Mouse (Mus musculus): ENCODE results near the gene Usp7. TPM values are rescaled to one million over a fixed set of nuclear protein-coding genes. Genes with fewer than 3 reads are reported as not detected.

The Usp7 gene
- 16.3 TPM for polyA plus RNA-seq (2017; shearing (Covaris generic))

DNA sequence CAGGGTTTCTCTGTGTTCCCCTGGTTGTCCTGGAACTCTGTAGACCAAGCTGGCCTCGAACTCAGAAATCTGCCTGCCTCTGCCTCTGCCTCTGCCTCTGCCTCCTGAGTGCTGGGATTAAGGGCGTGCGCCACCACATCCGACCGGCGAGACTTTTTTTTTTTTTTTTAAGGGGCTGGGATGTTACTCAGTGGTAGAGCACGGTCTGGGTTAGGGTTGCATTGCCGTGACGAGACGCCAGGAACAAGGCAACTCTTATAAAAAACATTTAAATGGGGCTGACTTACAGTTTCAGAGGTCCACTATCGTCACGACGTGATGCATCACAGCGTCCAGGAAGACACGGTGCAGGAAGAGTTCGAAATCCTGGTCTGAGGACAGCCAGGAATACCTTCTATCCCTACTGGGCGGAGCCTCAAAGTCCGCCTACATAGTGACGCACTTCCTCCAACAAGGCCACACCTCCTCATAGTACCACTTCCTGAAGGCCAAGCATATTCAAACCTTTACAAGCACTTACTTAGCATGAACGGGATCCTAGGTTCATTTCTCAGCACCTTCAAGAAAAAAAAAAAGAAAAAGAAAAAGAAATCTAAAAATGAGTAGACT is at the start of gene Usp7:
Gene Usp7, minus strand, starts transcription at position 360 of the 609 bp plus-strand sequence.

DNA sequence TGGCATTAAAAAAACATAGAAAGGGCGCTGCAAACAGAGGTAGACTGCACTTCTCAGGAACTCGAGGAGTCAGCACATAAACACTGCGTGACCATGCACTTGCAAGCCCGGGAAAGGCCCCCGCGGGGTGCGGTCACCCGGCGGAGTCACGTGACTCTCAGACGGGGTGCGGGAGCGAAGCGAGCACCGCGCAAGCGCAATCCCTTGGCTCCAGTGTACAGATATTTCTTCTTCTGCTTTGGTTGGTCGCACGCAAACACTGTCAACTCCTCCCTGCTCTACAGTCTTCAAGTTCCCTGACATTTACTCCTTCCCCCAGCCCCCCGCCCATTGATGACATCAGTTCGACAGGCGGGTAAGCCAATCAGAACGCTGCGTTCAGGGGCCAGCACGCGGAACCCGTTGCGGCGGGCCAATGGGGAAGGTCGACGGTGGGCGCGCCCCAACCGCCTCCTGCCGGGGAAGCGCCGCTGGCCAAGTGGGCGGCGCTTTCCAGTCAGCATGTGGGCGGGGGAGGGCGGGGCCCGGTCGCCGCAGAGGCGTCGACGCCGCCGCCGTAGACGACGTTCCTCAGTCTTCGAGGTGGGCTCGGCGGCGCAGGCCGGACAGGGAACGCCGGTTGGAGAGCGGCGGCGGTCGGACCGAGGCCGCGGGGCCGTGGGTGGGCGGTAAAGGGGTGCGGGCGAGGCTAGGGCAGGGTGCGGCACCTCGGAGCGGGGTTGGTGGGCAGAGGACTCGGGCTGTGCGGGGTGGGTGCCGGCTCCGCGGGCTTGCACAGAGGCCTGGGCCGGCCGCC is 37.7 kb upstream of the Usp7 start, which contains the start of gene 1810013L24Rik:
Gene 1810013L24Rik, plus strand, starts transcription at position 537 of the 796 bp plus-strand sequence.

GRCm38 (mm10) chr16:8680470-8680869 is 111.6 kb downstream of the Usp7 start, which contains the start of gene Gm5767:
TSS of gene Gm5767 (plus strand) at chr16:8680770.

DNA sequence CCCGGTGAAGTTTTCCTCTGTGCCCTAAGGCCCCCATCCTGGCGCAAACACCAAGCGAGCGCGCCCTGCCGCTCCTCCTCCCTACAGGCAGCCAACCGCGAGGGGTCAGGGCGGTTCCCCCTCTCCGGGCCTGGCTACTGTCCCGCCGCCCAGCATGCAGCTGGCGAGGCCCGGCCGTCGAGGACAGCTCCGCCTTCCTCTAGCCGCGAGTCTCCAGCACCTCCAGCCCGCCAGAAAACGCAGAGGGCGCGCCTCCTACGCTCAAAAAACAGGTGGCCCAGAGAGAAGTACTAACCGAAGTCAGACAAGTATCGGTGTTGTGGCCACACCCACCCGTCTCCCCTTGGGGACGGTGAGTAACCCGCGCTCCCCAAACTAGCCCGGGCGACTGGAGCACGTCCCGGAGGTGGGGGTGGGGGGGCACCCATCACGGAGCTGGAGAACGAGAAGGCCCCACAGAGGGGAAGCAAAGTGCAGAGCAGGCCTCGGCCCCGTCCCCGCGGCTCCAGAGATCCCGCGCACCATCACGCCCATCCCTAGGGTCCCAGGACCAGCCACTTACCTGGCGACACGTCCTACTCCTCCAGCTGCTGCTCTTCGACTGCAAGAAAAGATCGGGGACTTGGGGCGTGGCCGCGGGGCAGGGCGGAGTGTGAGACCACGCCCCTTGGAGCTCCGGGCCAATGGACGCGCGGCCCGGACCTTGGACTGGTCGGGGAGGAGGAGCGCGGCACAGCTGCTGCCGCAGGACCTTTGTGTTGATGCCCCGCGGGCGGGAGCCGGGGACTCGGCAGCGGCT is 120.4 kb downstream of the Usp7 start, which contains the start of gene Carhsp1:
Gene Carhsp1, minus strand, starts transcription at position 605 of the 799 bp plus-strand sequence.

Other genes with a start within 250 kb of the Usp7 start
- 118 TPM for gene Pmm2, start 154.6 kb downstream of the Usp7 start, polyA plus RNA-seq (2017; shearing (Covaris generic))
- gene Tmem186, start 154.6 kb downstream of the Usp7 start, polyA plus RNA-seq (2017; shearing (Covaris generic)) = 19.9 TPM
- gene Carhsp1, start 120.2 kb downstream of the Usp7 start, polyA plus RNA-seq (2017; shearing (Covaris generic)) = 23.1 TPM
- gene Gm5767, start 111.5 kb downstream of the Usp7 start, polyA plus RNA-seq (2017; shearing (Covaris generic)) = not detected
- gene 1810013L24Rik, start 37.8 kb upstream of the Usp7 start, polyA plus RNA-seq (2017; shearing (Covaris generic)) = 12.9 TPM

All from inflammation-experienced regulatory T-cells, adult 16 weeks (primary cell).